Mouse (Mus musculus) frontal cortex, postnatal 36 days (tissue): ENCODE measurements at regions not wholly inside any gene's neighbourhood (a gene's known extent, or its start where the extent isn't known, plus 50 kb on each side); places are given as distances from the start of the nearest gene placed in this dataset.

Experiments
- DNase-seq, 2 experiments: peaks; one replicate each; pipeline ENCODE4 v3.0.0; 2022; ENCODE audit warnings: low spot score in 2 of 2

DNA sequence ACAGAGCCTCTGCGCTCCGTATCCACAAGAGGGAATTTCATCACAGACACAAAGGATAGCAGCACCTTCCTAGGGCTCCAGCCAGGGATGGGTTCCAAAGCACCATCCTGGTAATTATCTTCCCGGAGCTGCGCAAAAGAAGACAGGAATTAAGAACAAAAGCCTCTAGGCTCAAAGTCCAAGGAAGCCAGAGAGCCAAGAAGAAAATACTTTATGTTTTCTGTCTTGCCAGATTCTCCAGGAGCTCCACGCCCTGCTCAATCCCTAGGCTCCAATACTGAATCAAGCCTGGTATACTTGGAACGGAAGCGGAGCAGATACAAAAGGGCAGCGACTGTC, 54.4 kb downstream of the Irf2bpl start:
- DNase-seq = no peak

DNA sequence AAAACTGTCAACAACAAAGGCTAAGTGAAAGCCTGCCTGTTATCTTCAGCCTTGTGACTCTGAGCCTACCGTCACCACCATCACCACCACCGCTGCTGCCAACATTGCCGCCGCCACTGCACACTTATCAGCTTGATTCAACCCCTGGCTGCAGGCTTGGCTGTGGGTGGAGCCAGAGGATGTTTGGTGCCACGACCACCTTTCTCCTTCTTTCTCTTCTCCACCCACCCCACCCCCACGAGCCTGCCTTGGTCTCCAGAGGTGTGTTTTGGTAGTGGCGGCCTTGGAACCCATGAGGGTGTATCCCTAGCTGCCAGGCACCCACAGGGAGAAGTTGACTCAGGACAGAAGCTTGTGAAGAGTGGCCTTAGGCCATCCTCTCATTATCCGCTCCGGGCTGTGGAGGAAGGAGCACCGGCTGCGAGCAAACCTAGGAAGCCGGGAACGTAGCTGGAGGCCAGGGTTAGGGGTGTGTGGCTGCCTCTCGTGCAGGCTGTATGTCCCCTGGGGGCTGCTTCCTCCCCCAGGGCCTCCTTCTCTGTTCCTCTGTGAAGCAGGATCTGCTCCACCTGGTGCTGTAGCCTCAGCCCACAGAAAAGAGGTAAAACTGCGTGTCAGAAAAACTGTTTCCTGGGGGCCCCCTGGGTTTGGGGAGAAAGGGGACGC, 54.9 kb downstream of the Irf2bpl start:
- DNase-seq = no peak

DNA sequence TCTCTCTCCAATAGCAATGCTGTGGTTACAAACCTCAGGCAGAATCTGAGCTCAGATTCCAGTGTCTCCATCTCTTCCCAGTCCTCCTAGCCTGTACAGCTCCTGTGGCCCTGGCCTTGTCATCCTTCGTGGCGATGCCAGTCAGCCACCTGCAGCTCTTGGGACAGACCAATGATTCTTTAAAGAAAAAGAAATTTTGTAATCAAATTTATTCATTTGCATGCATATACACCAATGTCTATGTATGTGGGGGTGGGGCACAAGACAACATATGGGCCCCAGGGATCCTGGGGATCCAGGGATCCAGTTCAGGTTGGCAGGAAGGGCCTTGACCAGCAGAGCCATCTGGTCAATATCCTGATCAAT, 57.4 kb downstream of the Irf2bpl start:
- DNase-seq = no peak

DNA sequence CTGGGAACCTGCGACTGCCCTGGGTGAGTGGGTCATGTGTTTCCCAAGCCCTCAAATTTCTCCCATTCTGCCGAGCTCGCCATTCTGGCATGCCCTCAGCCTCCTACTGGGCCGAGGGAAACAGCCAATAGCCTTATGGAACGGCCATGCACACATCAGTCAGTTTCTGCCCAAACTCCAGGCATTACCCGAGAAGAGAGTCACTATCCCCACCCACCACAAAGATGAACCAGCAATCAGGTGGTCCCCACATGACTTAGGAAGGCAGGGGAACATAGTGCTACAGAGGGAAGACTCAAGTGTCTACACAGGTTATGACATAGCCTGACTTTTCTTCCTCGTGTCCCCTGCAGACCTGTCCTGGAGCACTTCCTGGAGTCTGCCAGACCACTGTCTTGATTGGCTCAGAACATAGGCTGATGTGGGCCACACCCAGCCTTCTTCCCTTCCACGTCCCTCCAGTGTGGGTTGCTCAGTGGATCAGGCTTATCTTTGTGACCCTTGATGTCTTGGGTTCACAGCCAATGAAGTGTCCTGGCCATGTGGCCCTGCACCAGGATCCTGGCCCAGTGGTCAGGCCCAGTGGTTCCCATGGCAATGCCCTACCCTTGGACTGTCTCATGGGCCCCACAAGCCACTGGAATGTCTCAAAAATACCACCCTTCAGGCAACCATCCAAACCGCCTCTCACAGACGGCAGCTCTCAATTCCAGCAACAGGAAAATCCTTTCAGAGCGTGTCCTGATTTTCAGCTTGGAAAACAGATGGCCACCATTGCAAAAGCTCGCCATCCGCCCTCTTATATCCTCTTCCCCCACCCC, 58.0 kb downstream of the Irf2bpl start:
- peak in 1 of 2 experiments; percentile 85 for DNase-seq

GRCm38 (mm10) chr12:86825584-86826419, 58.8 kb downstream of the Irf2bpl start:
- DNase-seq = no peak

GRCm38 (mm10) chr12:86824860-86825583, 59.6 kb downstream of the Irf2bpl start:
- peak; percentile 73 to 78 for DNase-seq

GRCm38 (mm10) chr12:86823855-86824589, 60.6 kb downstream of the Irf2bpl start:
- DNase-seq = peak; percentile 89 to 91

- DNase-seq = no peak
Observed at GRCm38 (mm10) chr12:86823488-86823854, 61.1 kb downstream of the Irf2bpl start.

- DNase-seq = no peak
Observed at GRCm38 (mm10) chr12:86821183-86821582, 63.4 kb downstream of the Irf2bpl start.

DNA sequence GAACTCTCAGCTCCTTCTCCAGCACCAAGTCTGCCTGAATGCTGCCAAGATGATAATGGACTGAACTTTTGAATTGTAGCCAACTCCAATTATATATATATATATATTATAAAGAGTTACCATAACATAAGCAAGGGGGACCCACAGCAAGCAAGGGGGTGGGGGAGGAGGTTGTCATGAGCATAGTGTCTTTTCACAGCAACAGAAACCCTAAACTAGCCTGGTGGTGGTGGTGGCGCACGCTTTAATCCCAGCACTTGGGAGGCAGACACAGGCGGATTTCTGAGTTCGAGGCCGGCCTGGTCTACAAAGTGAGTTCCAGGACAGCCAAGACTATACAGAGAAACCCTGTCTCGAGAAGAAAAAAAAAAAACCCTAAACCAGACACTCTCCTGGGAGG, 65.0 kb downstream of the Irf2bpl start:
- no peak for DNase-seq

DNA sequence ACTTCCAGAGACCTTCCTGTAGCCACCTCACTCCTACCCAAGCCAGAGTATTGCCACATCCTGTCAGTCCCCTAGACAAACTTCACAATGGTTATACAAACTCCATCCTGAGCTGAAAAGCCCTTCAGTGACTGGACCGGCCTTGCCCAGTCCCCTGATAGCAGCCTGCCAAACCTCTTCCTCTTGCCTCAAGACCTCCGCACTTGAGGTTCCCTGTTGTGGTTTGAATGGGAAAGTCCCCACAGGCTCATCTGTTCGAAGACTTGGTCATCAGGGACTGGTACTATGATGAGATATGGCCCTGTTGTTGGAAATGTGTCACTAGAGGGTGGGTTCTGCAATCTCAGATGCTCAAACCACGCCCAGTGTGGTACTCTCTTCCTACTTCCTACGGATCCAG, 65.4 kb downstream of the Irf2bpl start:
- no peak for DNase-seq

- DNase-seq = no peak
Observed at GRCm38 (mm10) chr12:86818201-86818600, 66.4 kb downstream of the Irf2bpl start.

DNA sequence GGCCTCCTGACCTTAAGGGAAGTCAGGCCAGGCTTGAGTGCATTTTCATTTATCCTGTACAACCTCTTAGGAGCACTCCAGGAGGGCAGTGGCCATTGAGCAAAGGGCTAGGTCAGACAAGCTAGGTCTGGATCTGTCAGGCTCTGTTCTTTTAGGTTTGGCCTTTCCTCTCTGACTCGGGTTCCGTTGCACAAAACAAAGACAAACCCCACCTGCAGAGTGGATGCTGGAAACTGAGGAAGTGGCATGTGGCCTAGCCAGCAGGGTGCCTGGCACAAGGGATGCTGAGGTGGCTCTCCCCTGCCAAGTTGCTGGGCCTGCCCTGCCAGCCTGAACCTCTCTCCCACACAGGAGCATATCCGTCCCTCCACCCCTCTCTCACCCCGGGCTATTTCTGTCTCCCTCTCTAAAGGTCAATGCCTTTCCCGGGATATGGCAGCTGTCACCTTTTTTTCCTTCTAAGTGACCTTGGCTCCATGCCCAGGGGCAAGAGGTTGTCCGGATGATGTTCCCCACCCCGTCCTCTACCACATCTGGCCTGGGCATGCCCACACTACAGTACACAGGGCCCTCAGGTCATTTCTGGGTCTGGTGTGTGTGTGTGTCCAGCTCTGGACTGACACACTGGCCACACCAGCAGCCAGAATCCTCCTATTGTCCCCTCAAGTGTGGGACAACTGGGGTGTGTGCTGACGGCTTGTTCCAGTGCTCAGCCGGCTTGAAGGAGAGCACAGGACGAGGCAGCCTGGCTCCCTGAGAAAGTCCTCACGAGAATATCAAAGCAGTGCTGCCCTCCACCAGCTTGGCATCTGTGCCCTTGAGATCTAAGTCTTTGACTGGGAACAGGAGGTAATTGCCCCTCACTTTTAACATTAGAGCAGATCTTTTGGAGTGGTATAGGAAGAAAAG, 67.6 kb downstream of the Irf2bpl start:
- DNase-seq = no peak

DNA sequence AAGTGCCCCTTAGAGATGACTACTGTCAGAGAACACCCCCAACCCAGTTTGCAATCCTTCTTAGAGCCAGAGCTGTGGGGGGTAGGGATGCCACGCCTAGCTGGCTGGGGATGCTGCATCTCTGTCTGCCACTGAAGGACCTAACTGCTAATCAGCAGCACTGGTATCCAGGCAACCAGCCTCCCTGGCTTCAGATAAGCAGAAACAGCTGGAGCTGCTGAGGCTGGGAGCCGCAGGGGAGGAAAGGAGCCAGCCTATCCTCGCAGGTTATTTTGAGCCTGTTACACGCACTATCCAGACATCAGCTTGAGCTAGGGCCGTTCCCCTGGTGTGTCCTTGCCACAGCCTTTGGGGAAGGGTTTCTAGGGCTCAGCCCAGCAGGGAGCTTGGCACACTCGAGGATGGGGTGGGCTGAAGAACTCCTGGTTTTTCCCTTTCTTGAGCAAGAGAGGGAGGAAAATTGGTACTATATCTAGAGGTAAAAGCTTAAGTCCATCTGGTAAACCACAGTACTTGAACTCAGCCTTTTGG, 68.4 kb downstream of the Irf2bpl start:
- peak in 1 of 2 experiments; percentile 83 for DNase-seq

DNA sequence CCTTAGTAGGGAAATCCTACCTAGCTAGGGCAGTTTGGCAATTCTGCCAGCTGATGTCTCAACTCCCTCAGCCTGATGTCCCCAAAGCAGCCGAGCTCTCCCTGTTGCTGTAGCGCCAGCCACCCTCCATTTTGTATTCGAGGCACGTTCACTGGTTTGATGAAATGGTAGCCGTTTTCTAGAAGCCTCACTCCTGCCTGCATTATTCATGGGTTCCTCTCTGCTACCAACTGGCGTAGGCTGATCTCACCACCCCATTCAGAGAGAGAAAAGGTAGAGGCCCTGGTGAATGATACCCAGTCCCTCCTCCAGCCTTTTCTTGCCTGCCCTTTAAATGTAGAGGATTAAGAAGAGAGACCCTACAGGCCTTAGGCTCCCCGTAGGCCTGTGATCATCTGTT, 69.9 kb downstream of the Irf2bpl start:
- no peak for DNase-seq
